Mouse (Mus musculus) small intestine, adult 2 months (tissue): ENCODE measurements at regions not wholly inside any gene's neighbourhood (a gene's known extent, or its start where the extent isn't known, plus 50 kb on each side); places are given as distances from the start of the nearest gene placed in this dataset.

Source experiments
- CTCF ChIP-seq: fragments of 200-500 bp; IDR thresholded peaks from 2 replicates; pipeline ENCODE4 v1.5.1; 2012; ENCODE audit warnings: low read depth, mild to moderate bottlenecking, control low read depth, inconsistent platforms, low read length, moderate library complexity, mixed read lengths; ENCODE audit not compliant: insufficient replicate concordance, insufficient read length; ENCODE audit errors: extremely low read depth
- POLR2A ChIP-seq: fragments of 200-500 bp; IDR thresholded peaks from 2 replicates; pipeline ENCODE4 v1.6.1; 2012; ENCODE audit warnings: low read depth, mild to moderate bottlenecking, control low read depth, inconsistent platforms, low read length, moderate library complexity

- no peak for TF ChIP-seq CTCF
- no peak for TF ChIP-seq POLR2A
These were observed 901.7 kb downstream of the Synb start for GRCm38 (mm10) chr14:68392440-68392839.
